Mouse (Mus musculus): ENCODE measurements around the gene Bend3.

DNA sequence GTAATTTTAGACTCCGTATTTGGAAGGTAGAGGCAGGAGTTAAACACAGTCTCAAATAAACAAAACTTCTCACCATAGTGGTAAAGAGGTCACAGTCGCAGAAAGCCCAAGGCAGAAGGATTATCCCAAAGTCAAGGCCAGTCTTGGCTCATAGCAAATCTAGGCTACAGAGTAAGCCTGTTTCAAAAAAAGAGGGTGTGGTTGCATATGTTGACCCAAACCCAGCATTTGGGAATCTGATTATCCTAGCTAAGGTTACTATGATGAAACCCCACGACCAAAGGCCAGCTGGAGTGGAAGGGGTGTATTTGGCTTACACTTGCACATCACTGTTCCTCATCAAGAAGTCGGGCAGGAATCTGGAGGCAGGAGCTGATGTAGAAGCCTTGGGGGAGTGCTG lies 9.6 kb downstream of the Bend3 start:
- no peak for TF ChIP-seq ZNF384 (IDR thresholded peaks at IDR 0.05; ENCODE audit: low read depth, low read length)
- TF ChIP-seq MAFK (IDR thresholded peaks at IDR 0.05; ENCODE audit: insufficient read depth, low read depth, low read length) = no peak
